Mouse (Mus musculus) left cerebral cortex, adult 9 months (tissue): Measurements from ENCODE around the gene Dip2b.
A peak's percentile ranks its signal among the peaks of the same experiment; 100 is the strongest.

Experiments used
- DNase-seq, 2 experiments: peaks; one replicate each; pipeline ENCODE4 v3.0.0; 2022; ENCODE audit warnings: low spot score in 2 of 2

Dip2b gene

GRCm38 (mm10) chr15:100038470-100038971 lies at the start of gene Dip2b:
Gene Dip2b, plus strand, starts transcription at chr15:100038664.
- peak; percentile 74 to 95 for DNase-seq

DNA sequence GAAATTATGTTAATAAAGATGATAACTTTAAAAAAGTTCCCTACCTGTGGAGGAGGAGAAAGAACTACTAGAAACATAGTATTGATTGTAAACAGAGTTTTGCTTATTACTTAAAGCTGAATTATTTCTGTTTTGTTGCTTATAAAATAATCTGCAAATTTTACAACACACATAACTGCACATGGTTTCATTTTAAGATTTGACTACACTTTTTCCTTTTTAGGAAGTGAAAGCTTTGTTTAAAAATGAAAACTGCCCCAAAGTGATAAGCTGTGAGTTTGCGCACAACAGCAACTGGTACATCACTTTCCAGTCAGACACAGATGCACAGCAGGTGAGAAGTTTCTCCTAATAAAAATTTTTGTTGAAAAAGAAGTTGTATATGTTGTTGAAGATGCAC lies 45.4 kb upstream of the Dip2b start:
- DNase-seq = no peak

GRCm38 (mm10) chr15:99997114-99997804 lies 41.2 kb upstream of the Dip2b start:
- DNase-seq = no peak

DNA sequence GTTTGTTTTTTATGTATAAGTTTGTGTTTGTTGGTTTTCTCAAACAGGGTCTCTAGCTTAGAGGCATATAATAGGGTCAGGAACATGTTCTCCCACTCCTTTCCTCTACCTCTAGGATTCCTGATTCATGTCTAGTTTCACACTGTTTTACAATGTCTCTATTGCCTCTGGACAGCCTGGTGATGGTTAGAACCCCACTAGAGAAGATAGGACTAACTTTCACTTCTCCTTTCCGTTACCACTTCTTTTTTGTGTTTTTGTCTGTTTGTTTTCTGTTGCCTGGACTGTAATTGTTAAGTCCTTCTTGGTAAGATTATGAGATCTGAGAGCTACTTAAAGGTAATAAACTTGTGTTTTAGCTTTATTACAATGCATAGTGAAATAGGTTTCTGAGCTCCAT lies 39.1 kb upstream of the Dip2b start:
- no peak for DNase-seq

DNA sequence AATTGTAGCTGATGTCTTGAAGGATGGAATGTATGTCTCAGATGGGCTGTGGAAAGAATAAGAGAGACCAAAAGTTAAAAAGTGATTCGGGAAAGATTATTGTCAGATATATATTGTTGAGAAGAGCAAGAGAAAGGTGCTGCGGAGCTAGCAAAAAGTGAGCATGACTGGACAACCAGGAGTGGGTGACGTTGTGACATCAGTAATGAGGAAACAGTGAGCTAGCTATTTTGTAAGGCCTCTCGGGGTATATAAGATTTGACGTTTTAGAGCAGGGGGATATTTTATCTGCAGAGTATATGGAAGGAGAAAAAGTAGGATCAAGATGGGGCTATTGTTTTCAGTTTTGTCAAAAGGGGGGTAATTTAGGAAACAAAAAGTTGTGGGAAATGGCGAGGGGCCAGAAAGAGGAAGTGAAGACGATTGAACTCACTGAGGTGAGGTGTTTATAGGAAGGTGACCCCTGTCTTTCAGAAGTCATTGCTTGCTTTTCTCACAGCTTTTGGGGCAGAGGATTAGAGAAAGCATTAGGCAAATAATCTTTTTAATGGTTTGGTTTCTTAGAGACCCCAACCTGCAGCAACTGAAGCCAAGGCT lies 33.7 kb upstream of the Dip2b start:
- DNase-seq = no peak

GRCm38 (mm10) chr15:100006180-100006579 lies 32.3 kb upstream of the Dip2b start:
- DNase-seq = no peak

DNA sequence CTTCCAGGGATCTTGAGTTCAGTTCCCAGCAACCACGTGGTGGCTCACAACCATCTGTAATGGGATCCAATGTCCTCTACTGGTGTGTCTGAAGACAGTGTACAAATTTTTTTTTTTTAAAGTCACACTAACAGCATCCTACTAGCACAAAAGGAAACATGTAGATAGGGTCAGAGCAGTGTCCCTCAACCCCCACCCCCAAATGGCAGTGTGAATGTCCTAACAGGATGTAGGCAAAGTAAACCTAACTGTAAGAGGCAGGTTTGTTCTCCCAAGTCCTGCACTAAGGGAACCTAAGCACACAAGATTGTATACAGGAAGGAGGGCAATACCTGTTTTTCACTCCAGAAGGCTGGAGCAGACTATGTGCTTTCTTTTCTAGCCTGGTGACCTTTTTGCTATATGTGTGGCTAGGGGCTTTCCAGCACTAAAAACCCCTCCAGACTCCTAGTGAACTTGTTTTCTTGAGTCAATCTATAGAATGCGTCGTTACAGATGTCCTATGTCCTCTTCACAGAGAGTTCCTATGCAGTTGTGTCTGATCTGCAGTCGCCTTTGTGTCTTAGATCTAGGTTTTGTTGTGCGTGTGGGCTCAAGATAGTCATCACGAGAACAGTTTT lies 20.1 kb upstream of the Dip2b start:
- DNase-seq = no peak

DNA sequence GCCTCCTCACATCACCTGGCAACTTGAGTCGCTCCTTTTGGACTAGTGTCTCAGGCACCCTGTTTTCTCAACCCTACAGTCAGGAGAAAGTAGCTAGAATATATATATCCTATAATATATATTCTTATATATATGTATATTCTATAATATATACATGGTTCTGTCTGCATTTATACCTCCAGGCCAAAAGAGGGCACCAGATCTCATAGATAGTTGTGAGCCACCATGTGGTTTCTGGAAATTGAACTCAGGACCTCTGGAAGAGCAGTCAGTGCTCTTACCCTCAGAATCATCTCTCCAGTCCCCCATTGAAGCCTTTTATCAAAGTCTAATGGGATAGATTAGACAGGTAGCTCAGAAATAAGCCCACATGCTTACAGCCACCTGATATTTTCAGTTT lies 17.3 kb upstream of the Dip2b start:
- no peak for DNase-seq

GRCm38 (mm10) chr15:100022923-100023322 lies 15.5 kb upstream of the Dip2b start:
- DNase-seq = peak in 1 of 2 experiments; percentile 66

- DNase-seq = peak in 1 of 2 experiments; percentile 45
Measured at GRCm38 (mm10) chr15:100025076-100025834, 13.2 kb upstream of the Dip2b start.

DNA sequence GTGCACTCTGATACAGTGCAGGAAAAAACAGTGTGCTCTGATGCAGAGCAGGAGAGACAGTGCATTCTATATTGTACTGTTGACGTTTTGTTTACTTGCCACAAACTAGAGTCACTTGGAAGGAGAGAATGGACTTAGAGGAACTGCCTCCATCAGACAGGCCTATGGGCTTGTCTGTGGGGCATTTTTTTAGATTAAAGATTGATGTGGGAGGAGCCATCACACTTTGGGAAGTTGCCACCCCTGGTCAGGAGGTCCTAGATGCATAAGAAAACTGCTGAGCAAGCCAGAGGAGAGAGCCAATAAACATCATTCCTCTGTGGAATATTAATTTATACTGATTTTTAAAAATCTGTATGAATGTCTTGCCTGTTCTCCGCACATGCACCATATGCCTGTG lies 10.3 kb upstream of the Dip2b start:
- no peak for DNase-seq

GRCm38 (mm10) chr15:100029497-100029896 lies 9.0 kb upstream of the Dip2b start:
- peak in 1 of 2 experiments; percentile 55 for DNase-seq

DNA sequence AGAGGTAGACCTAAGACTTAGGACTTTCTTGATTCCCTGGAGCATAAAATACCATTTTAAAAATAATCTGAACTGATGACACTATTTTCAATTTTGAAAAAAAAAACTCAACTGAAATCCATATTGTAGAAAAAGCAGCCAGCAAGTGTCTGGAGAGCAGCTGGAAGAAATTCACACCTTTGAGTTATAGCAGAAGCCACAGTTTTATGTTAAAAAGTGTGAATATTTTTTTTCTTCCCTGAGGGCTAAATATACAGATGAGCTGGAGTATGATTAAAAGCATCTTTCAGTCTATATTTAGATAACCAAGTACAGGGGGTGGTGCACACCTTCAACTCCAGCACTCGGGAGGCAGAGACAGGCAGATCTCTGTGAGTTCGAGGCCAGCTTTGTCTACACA lies 8.6 kb upstream of the Dip2b start:
- no peak for DNase-seq

DNA sequence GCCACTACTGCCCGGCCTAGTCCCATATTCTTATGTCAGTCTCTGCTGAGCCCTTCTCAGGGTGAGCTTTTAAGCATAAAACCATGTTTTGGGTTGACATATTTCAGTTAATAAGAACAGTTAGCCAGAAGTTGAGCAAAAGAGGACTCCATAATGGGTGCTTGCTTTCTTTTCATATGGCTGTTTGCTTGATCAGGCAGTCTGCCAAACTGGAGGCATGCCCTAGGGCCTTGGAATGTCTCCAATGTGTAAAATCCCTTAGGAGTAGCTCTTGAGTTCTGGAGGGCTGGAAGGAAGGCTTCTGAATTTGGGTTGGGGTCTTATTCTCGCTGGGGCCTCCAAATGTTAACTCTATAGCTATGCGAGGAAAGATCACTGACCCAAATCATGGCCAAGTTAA lies 5.9 kb upstream of the Dip2b start:
- no peak for DNase-seq

DNA sequence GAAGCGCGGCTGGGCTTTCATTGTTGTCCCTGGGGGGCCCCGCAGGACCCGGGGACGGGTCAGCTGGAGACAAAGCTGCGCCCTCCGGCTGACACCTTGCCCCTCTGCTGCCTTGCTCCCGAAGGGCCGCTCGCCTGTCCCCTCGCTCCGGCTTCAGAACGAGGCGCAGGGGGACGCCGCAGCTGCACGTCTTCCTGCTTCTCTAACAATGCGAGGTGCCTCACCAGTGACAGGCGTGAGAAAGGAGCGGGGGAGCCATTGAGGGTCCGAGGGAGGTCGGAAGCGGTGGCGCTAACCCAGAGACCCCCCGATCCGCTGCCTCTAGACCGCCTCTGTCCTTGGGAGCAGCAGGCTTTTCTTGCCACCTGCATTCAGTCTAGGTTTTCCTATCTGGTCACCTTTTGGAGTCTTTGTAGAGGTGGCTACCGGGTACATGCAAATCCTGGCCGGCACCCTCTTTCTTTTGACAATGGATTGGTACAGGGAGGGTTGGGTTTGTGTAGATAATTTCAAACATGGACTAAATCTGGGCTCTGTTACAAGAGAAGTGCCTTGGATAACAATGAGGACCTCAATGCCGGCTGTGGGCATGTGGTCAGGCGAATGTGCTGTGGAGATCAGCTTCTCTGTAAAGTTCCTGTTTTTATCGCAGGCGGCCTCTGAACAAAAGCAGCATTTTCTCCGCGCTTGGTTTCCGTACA lies 687 bp downstream of the Dip2b start:
- DNase-seq = peak in 1 of 2 experiments; percentile 63

DNA sequence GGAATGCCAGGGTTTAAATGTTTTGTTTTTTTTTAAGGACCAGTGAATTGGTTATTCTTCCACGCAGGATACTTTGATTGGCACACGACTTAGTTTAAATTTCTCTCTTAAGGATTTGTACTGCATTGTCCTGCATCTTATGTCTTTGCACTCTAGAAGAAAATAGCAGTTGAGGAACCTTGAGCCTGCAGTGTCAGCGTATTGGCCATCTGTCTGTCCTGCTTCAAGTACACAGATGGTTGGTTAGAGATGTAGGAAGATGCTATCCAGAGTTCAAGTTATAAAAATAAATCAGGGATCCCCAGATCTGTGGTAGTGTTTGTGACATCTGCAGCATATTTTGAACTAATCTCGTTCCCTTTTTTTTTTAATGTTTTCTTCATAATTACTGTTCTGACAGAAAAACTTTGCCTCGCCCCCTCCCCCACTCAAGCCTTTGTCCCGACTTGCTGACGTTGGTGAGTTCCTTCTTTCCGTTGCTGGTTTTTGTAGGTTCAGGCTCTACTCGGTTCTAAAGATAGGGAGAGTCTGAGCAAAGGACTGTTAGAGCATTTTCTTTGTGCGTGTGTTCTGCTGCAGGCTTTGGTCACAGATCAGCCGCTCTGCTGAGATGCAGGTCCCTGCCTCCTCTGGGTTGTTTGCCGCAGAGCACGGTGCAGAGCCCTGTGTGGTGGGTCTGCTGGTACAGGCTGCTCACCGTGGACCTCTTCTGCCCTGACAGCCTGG lies 2.2 kb downstream of the Dip2b start:
- DNase-seq = no peak

- DNase-seq = no peak
Measured at GRCm38 (mm10) chr15:100041267-100042047, 3.0 kb downstream of the Dip2b start.

GRCm38 (mm10) chr15:100042048-100042400 lies 3.6 kb downstream of the Dip2b start:
- no peak for DNase-seq

DNA sequence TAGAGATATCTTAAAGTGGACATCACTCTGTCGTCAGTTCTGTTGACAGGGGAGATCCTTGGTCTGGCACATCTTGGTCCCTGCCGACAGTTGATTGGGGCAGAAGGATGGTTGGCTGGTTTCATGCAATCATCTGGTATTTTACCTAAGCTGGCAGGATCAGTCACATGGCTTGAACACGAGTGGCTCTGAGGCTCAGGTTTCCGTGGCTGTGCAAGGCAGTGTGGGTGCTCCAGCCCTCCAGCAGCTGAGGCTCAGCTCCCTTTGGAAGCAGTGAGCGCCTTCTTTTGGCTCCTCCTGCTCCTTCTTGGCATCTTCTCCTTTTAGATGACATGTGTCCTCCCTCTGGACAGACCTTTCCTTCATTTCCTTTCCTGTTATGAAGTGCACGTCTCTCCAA lies 7.1 kb downstream of the Dip2b start:
- DNase-seq = peak in 1 of 2 experiments; percentile 48

- peak in 1 of 2 experiments; percentile 43 for DNase-seq
Measured at GRCm38 (mm10) chr15:100049496-100050087, 11.1 kb downstream of the Dip2b start.
